Mouse (Mus musculus) kidney, postnatal 4 days (tissue): ENCODE measurements at regions not wholly inside any gene's neighbourhood (a gene's known extent, or its start where the extent isn't known, plus 50 kb on each side); places are given as distances from the start of the nearest gene placed in this dataset.

Experiments used
- DNase-seq, 2 experiments: peaks; one replicate each; pipeline ENCODE4 v3.0.0; 2021; ENCODE audit warnings: mixed read lengths in 2 of 2

DNA sequence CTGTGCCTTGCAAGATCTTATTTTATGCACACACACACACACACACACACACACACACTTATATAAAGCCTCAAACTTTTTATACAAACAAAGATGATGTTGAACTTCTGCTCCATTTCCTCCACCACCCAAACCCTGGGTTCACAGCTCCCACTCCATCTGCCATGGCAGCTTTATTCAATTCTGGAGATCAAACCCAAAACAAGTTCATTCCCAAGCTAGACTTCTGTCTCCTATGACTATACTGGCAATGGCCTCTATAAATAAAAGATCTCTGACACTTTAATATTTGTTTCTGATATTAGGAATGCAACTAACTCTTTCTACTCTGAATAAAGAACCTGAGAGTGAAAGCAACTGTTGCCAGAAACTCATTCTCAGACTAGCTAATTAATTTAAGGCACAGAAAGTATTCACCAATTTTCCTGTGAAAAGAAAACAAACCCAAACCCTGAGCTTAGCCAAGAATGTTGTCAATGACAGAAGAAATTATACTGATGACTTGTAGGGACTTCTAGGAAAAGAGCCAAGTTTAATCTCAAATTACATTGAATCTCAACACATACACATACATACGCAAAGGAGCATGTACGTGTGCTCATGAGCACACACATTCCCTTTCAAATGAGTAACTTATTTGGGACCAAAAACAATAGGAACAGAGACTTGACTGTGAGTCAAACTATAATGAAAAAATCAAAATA, 695.1 kb upstream of the 4930412O13Rik start:
- DNase-seq = peak; percentile 11 to 13

DNA sequence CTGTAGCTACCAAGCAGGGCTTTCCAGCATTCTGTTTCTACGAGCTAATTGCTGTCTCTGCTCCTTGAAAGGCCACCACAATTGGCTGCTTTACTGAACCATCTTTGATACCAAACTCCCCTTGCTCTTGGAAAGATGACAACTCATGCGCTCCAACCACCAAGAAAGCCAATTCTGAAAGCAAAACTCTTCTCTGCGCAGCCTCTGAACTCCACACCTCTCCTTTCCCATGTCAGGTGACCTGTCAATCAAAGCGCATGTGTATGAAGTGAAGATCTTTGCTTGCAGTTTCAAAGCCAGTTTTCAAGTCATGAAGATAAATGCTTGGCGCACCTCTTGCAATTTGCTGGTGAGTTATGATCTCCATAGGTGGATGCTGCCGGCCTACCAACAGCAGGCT, 687.9 kb upstream of the 4930412O13Rik start:
- DNase-seq = no peak

DNA sequence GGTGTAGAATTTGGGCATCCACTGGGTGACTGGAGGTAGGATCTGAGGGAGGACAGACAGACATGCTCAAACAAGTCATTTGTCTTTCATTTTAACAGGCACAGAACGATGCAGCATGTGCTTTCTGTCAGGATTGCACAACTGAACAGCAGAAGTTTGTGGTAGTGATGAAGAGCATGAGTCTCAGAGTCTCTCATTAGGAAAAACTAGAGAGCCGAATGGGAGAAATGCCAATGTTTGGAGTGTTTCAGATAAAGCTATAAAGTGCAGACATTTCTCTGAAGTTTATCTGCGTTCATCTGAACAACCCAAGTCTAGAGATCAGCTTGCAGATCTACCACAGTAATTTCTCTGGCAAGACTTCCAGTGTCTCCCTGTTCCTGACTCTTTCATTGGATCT, 684.0 kb upstream of the 4930412O13Rik start:
- no peak for DNase-seq

DNA sequence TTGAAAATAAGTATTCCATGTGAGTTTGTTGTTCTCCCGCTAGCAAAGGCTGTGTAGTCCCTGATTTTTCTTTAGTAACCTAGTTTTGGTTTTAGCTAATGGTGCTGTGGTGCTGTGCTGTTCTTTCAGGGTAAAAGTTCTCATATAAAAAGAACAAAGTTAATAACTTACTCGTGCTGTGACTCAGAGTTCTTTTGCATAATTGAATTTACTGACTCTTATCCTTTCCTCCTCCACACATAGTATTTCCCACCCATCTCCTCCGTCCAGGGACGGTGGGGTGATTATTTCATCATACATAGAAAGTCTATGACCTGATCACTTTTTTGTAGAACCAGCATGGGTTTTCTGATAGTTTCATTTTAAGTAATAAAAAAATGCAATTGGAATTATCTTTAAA, 673.1 kb upstream of the 4930412O13Rik start:
- DNase-seq = no peak
